In genomic region chr12:118848496-118849202, GRCm38 (mm10) we compare ENCODE assay signal across 9 mouse cellular contexts. TPM values are rescaled to one million over a fixed set of nuclear protein-coding genes. Genes with fewer than 3 reads are reported as not detected.
DNase-seq lines count a peak whose midpoint lies in the region; ATAC-seq and TF ChIP-seq lines count a peak whose summit lies in the region.
"Had no signal": no experiment of that assay in that cellular context is flagged by ENCODE, and none has a peak within 500 bp of the region (broad histone marks: within the 10 kb centered on the region; RNA-seq: fewer than 3 reads in every experiment).

No protein-coding gene starts in this region.

- H3K4me2 ChIP-seq in intestine, embryonic 15.5 days (replicated peaks) = peak overlapping the region; percentile 51

- DNase-seq in adrenal gland, postnatal 10 days = peak; percentile 18
- no peak for DNase-seq in adrenal gland, adult 8-10 months
- peak; percentile 21 for DNase-seq in thymus, postnatal 4 days
- no peak for DNase-seq in thymus, adult 2 months
- peak; percentile 77 for DNase-seq in neural tube, embryonic 10.5 days (ENCODE audit: extremely low spot score, low spot score)
- DNase-seq in spleen, postnatal 36 days (ENCODE audit: low spot score in 2 of 2) = no peak
- DNase-seq in T-cell, adult 2 months (ENCODE audit: low spot score) = no peak

- H3K4me3 ChIP-seq in thymus, adult 2 months (ENCODE audit: control insufficient read depth, insufficient read depth, low read length) = no peak overlapping the region
- H3K4me3 ChIP-seq in intestine, embryonic 15.5 days (replicated peaks) = peak overlapping the region; percentile 30
- H3K4me3 ChIP-seq: erythroblast, embryonic 14.5 days had no signal

- no peaks in the 10 kb centered on the region for H3K9me3 ChIP-seq in intestine, embryonic 15.5 days

- peaks cover 22% of the 10 kb centered on the region for H3K27me3 ChIP-seq in thymus, adult 2 months (ENCODE audit: control insufficient read depth, insufficient read depth, low read length)
- peaks cover 74% of the 10 kb centered on the region for H3K27me3 ChIP-seq in intestine, embryonic 15.5 days (replicated peaks)

- H3K36me3 ChIP-seq in thymus, adult 2 months (ENCODE audit: control insufficient read depth, insufficient read depth, low read length) = no peaks in the 10 kb centered on the region
- H3K36me3 ChIP-seq in intestine, embryonic 15.5 days = no peaks in the 10 kb centered on the region

- no peak overlapping the region for H3K9ac ChIP-seq in intestine, embryonic 15.5 days

- no peak for TF ChIP-seq POLR2A in thymus, adult 2 months (IDR thresholded peaks at IDR 0.05; ENCODE audit: control insufficient read depth, extremely low read depth, insufficient read depth, low read length, poor library complexity)

- H3K4me1 ChIP-seq in thymus, adult 2 months (replicated peaks; ENCODE audit: control insufficient read depth, insufficient read depth, low read length) = peaks cover 8% of the 10 kb centered on the region
- H3K4me1 ChIP-seq in intestine, embryonic 15.5 days (replicated peaks) = peaks cover 25% of the 10 kb centered on the region

- no peak overlapping the region for H3K27ac ChIP-seq in thymus, adult 2 months (ENCODE audit: control insufficient read depth, insufficient read depth, low read length)
- H3K27ac ChIP-seq in intestine, embryonic 15.5 days = no peak overlapping the region

- WGBS in thymus, adult 2 months = 2% methylated on average over 80 of the region's 80 CpGs
- WGBS in intestine, embryonic 15.5 days = under 1% methylated on average over 79 of the region's 80 CpGs

- TF ChIP-seq CTCF in thymus, adult 2 months (IDR thresholded peaks at IDR 0.05; ENCODE audit: borderline replicate concordance, control insufficient read depth, extremely low read depth, insufficient read depth, low read length, poor library complexity) = no peak

- ATAC-seq in intestine, embryonic 15.5 days = peak; percentile 18; the same call in 1 of the 2 replicates

RNA-seq across cellular contexts. Expression of gene Sp8, which starts 2.5 kb away (rescaled TPM):
- not detected for total RNA-seq in adrenal gland, postnatal 10 days (2021)
- total RNA-seq in adrenal gland, adult 8-10 months (2022) = not detected
- 0.03 TPM in 1 of 2 replicates, not detected in the other for polyA plus RNA-seq in thymus, adult 2 months (2012; rRNA removed)
- not detected in 2 replicates for polyA plus RNA-seq in intestine, embryonic 15.5 days (2015; fragmentation: Nextera tagmentation; extraction: Ambion mirVana)
- polyA plus RNA-seq: erythroblast, embryonic 14.5 days had no signal

Comparison
In these comparisons a context has a peak if more than half of its experiments do, and no peak if none do; other contexts are left out.
1. DNase-seq: peak in adrenal gland, postnatal 10 days (single experiment), thymus, postnatal 4 days (single experiment) and neural tube, embryonic 10.5 days (single experiment); none in adrenal gland, adult 8-10 months (single experiment), thymus, adult 2 months (single experiment), spleen, postnatal 36 days (0 of 2) and T-cell, adult 2 months (single experiment).